Mouse (Mus musculus): ENCODE results near the gene Larp1. TPM values are rescaled to one million over a fixed set of nuclear protein-coding genes. Genes with fewer than 3 reads are reported as not detected.
"Not testable (repeated sequence)": the region's sequence is repeated elsewhere in the genome, so short reads cannot be mapped to it uniquely, and the experiment has no call there.

The Larp1 gene
- total and polyA plus RNA-seq, 3 experiments = 73.9 to 2,325 (median 201) TPM

DNA sequence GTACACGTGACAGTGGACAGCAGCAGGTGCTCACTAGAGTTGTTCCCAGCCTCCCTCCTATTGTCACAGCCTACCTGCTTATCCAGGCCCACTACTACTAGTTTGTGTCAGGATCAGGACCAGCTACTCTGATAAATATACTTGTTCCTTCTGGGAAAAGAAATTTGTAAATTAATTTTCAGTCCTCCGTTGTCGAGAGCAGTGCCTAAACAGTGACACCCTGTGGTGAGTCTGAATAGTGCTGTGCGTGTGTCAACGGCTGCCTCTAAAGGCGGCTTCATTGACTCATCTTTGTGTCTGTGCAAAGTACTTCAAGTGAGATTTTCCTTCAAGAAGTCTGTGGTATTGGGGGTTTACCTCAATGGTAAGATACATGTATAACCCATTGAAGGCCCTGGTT, 48.6 kb downstream of the Larp1 start:
- Histone ChIP-seq H3K9me3 (replicated peaks; ENCODE audit: insufficient read depth, low read length) (no peaks in the 10 kb centered on the region), H3K79me2 (ENCODE audit: control insufficient read depth, insufficient read depth, low read length, poor library complexity) (no peaks in the 10 kb centered on the region), H3K4me3 (ENCODE audit: control insufficient read depth in 1 of 2, insufficient read depth in 1 of 2, low read depth in 2 of 2, low read length in 2 of 2) (no peak overlapping the region), H3K27ac (ENCODE audit: control insufficient read depth, low read depth, low read length) (no peak overlapping the region), H3K36me3 (ENCODE audit: control insufficient read depth in 1 of 2, insufficient read depth in 2 of 2, low read length in 2 of 2) (peaks cover 0 to 44% of the 10 kb centered on the region in 2 experiments; a peak in 2 of 4 replicates), H3K4me1 (ENCODE audit: control insufficient read depth in 1 of 2, insufficient read depth in 2 of 2, low read length in 2 of 2) (no peaks in the 10 kb centered on the region), H3K9ac (ENCODE audit: control insufficient read depth, low read depth, low read length, poor library complexity, severe bottlenecking) (no peak overlapping the region), H3K27me3 (ENCODE audit: control insufficient read depth in 1 of 2, insufficient read depth in 2 of 2, low read length in 2 of 2) (no peaks in the 10 kb centered on the region)
- DNase-seq (ENCODE audit: low read depth, low spot score) = peak; percentile 67
- TF ChIP-seq CTCF (IDR thresholded peaks at IDR 0.05 in 2 of 3, conservative IDR thresholded peaks at IDR 0.05 in 1 of 3; ENCODE audit: control insufficient read depth in 1 of 3, insufficient read depth in 1 of 3, low read depth in 2 of 3, low read length in 3 of 3, poor library complexity in 1 of 3, severe bottlenecking in 1 of 3) = peak; percentile 74 to 80 (median 77)
- TF ChIP-seq USF2 (IDR thresholded peaks at IDR 0.05; ENCODE audit: borderline replicate concordance in 1 of 2, insufficient read depth in 1 of 2, low read depth in 1 of 2, low read length in 2 of 2) = no peak
- peak; percentile 61 for TF ChIP-seq SMC3 (IDR thresholded peaks at IDR 0.05; ENCODE audit: low read depth, low read length)
- no peak for TF ChIP-seq POLR2AphosphoS2 (IDR thresholded peaks at IDR 0.05; ENCODE audit: low read length)
- TF ChIP-seq ETS1 (IDR thresholded peaks at IDR 0.05; ENCODE audit: low read depth, low read length) = no peak
- TF ChIP-seq USF1 (IDR thresholded peaks at IDR 0.05; ENCODE audit: low read depth, low read length) = no peak
- no peak for TF ChIP-seq TAL1 (IDR thresholded peaks at IDR 0.05; ENCODE audit: low read length)
- no peak for TF ChIP-seq NELFE (IDR thresholded peaks at IDR 0.05; ENCODE audit: low read depth, low read length)
- no peak for TF ChIP-seq MAZ (IDR thresholded peaks at IDR 0.05; ENCODE audit: low read depth, low read length)
- TF ChIP-seq RAD21 (IDR thresholded peaks at IDR 0.05; ENCODE audit: low read depth, low read length) = peak; percentile 53
- no peak for TF ChIP-seq MEF2A (IDR thresholded peaks at IDR 0.05; ENCODE audit: extremely low read depth, insufficient replicate concordance, low read depth, low read length, poor library complexity, severe bottlenecking)
- TF ChIP-seq MAFK (IDR thresholded peaks at IDR 0.05; ENCODE audit: borderline replicate concordance, low read depth, low read length) = no peak
- TF ChIP-seq POLR2AphosphoS5 (IDR thresholded peaks at IDR 0.05; ENCODE audit: borderline replicate concordance, low read depth, low read length) = no peak

DNA sequence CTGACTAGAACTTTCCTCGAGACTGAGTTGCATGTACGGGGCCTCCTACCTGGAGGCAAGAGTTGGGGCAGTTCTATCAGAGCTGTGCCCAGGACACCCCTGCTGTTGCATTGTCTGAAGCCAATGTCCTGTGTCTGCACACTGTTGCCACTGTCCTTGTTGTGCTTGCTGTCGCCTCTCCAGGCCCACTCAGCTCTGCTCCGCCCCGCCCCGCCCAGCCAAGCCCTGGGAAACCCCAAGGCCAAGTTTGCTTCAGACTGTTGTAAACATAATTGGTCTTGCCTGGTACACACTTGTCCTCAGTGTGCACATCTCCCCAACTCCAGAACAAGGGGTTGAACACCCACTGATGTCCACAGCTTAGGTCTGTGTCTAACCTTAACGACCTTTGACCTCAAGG, 50.9 kb downstream of the Larp1 start:
- 0 out of 4 replicates have a peak, but pooled peaks of 1 of the 2 experiments have one; percentile 7 for TF ChIP-seq POLR2A (IDR thresholded peaks at IDR 0.05; ENCODE audit: control insufficient read depth in 1 of 2, insufficient read depth in 1 of 2, low read depth in 1 of 2, low read length in 2 of 2, poor library complexity in 1 of 2)
- not testable (repeated sequence) for DNase-seq (ENCODE audit: low read depth, low spot score); H3K27me3 ChIP-seq (ENCODE audit: control insufficient read depth in 1 of 2, insufficient read depth in 2 of 2, low read length in 2 of 2); H3K4me1 ChIP-seq (ENCODE audit: control insufficient read depth in 1 of 2, insufficient read depth in 2 of 2, low read length in 2 of 2); H3K9ac ChIP-seq (ENCODE audit: control insufficient read depth, low read depth, low read length, poor library complexity, severe bottlenecking); H3K27ac ChIP-seq (ENCODE audit: control insufficient read depth, low read depth, low read length); H3K79me2 ChIP-seq (ENCODE audit: control insufficient read depth, insufficient read depth, low read length, poor library complexity); H3K4me3 ChIP-seq (ENCODE audit: control insufficient read depth in 1 of 2, insufficient read depth in 1 of 2, low read depth in 2 of 2, low read length in 2 of 2); H3K9me3 ChIP-seq (replicated peaks; ENCODE audit: insufficient read depth, low read length)
- H3K36me3 ChIP-seq (ENCODE audit: control insufficient read depth in 1 of 2, insufficient read depth in 2 of 2, low read length in 2 of 2) = peaks cover 0 to 33% of the 10 kb centered on the region in 2 experiments; a peak in 2 of 4 replicates

DNA sequence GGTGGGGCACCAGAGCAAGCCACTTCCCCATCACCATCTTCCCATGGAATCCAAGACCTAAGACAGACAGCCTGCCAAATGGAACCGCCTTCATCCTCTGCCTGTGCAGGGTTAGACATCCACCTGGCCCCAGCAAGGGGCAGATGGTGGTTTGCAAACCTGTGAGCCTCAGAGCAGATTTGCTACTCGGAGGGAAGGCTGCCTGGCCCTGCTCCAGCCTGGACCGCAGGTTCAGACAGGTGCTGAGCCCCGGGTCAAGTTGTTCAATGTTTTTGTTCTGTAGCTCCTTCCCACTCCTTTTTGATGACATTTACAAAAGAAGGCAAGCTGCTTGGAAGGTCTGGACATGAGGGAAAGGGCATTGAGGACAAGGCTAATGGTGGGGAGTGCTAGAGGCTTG, 52.4 kb downstream of the Larp1 start:
- not testable (repeated sequence) for H3K27ac ChIP-seq (ENCODE audit: control insufficient read depth, low read depth, low read length); H3K4me1 ChIP-seq (ENCODE audit: control insufficient read depth in 1 of 2, insufficient read depth in 2 of 2, low read length in 2 of 2); DNase-seq (ENCODE audit: low read depth, low spot score); H3K4me3 ChIP-seq (ENCODE audit: control insufficient read depth in 1 of 2, insufficient read depth in 1 of 2, low read depth in 2 of 2, low read length in 2 of 2); H3K9me3 ChIP-seq (replicated peaks; ENCODE audit: insufficient read depth, low read length); H3K27me3 ChIP-seq (ENCODE audit: control insufficient read depth in 1 of 2, insufficient read depth in 2 of 2, low read length in 2 of 2); H3K79me2 ChIP-seq (ENCODE audit: control insufficient read depth, insufficient read depth, low read length, poor library complexity); H3K9ac ChIP-seq (ENCODE audit: control insufficient read depth, low read depth, low read length, poor library complexity, severe bottlenecking)
- H3K36me3 ChIP-seq (ENCODE audit: control insufficient read depth in 1 of 2, insufficient read depth in 2 of 2, low read length in 2 of 2) = peaks cover 0 to 23% of the 10 kb centered on the region in 2 experiments; a peak in 2 of 4 replicates
